9 mouse cellular contexts compared by ENCODE assay signal in the genomic region with DNA sequence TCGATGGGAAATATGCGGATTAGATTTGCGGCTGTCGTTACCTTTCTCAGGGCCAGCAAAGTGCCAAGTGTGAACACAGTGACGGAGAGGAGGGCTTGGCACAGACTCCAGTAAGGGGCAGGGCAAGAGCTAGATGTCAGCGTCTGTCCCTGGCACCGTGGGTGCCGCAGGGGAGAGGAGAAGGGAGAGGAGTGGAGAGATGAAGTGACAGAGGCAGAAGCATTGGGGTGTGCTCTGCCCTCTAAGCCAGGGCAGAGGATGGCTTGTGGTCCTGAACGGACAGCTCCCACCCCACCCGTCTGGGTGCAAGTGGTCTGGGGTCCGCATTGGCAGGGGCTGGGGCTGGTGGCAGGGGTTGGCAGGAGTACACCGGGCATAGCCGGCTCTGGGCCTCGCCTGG. TPM values are rescaled to one million over a fixed set of nuclear protein-coding genes. Genes with fewer than 3 reads are reported as not detected.
DNase-seq lines count a peak whose midpoint lies in the region.
"Had no signal": no experiment of that assay in that cellular context is flagged by ENCODE, and none has a peak within 500 bp of the region (broad histone marks: within the 10 kb centered on the region; RNA-seq: fewer than 3 reads in every experiment).

No protein-coding gene starts in this region.

- intact Hi-C loops in left cerebral cortex, postnatal 4 days (cut with DNase I), result no loop called here

- peak; percentile 56 for DNase-seq in left cerebral cortex, postnatal 4 days
- DNase-seq in left cerebral cortex, adult 18-20 months (ENCODE audit: low spot score in 2 of 2), result no peak
- peak; percentile 64 to 69 for DNase-seq in cerebellum, adult 18-20 months
- peak; percentile 75 to 80 for DNase-seq in cerebellum, postnatal 25 days
- DNase-seq in mesoderm, embryonic 11.5 days (ENCODE audit: low read depth, low spot score), result peak; percentile 64
- no peak for DNase-seq in heart, adult 18-20 months
- no peak for DNase-seq in kidney, postnatal 14 days
- DNase-seq: adrenal gland, adult 8-10 months had no signal

RNA-seq across cellular contexts. Expression of a gene that starts 7.6 kb away (rescaled TPM):
- 10 to 100 TPM; 15.7 to 19.7 TPM for total RNA-seq in left cerebral cortex, postnatal 4 days (2021)
- 100 to 1,000 TPM; 226 to 265 TPM for total RNA-seq in left cerebral cortex, adult 18-20 months (2021)
- under 1 TPM; 0.07 to 0.13 TPM for total RNA-seq in heart, adult 18-20 months (2021)
- total RNA-seq: megakaryocyte-erythroid progenitor cell, adult 5-6 weeks had no signal

RNA-seq across cellular contexts. Expression of a gene that starts 48.8 kb away (rescaled TPM):
- total RNA-seq in left cerebral cortex, postnatal 4 days (2021), result 10 to 100 TPM; 28.8 to 29.1 TPM
- 10 to 100 TPM; 32.2 to 35.1 TPM for total RNA-seq in left cerebral cortex, adult 18-20 months (2021)
- 1 to 10 TPM; 7.0 to 7.5 TPM for total RNA-seq in heart, adult 18-20 months (2021)

Comparison
In these comparisons a context has a peak if more than half of its experiments do, and no peak if none do; other contexts are left out.
1. DNase-seq: peak in left cerebral cortex, postnatal 4 days (single experiment), cerebellum, adult 18-20 months (2 of 2), cerebellum, postnatal 25 days (2 of 2) and mesoderm, embryonic 11.5 days (single experiment); none in left cerebral cortex, adult 18-20 months (0 of 2), heart, adult 18-20 months (0 of 2) and kidney, postnatal 14 days (single experiment).
2. RNA of a gene that starts 7.6 kb away (total RNA-seq): 226 to 265 TPM in left cerebral cortex, adult 18-20 months and 15.7 to 19.7 TPM in left cerebral cortex, postnatal 4 days; 0.07 to 0.13 TPM in heart, adult 18-20 months; every median in the first group is over 10 times any median in the second.